Mouse (Mus musculus) urinary bladder, adult 18-20 months (tissue): ENCODE data around the gene Psmd14.

Experiments
- DNase-seq, 2 experiments: peaks; one replicate each; pipeline ENCODE4 v3.0.0; 2022; ENCODE audit warnings: low spot score in 2 of 2, mixed read lengths in 2 of 2

The Psmd14 gene

GRCm38 (mm10) chr2:61711108-61712040 lies at the start of gene Psmd14:
Gene Psmd14, plus strand, starts transcription at chr2:61711694.
- peak; percentile 64 to 83 for DNase-seq

- no peak for DNase-seq
Measured at GRCm38 (mm10) chr2:61662833-61663232, 48.7 kb upstream of the Psmd14 start.

DNA sequence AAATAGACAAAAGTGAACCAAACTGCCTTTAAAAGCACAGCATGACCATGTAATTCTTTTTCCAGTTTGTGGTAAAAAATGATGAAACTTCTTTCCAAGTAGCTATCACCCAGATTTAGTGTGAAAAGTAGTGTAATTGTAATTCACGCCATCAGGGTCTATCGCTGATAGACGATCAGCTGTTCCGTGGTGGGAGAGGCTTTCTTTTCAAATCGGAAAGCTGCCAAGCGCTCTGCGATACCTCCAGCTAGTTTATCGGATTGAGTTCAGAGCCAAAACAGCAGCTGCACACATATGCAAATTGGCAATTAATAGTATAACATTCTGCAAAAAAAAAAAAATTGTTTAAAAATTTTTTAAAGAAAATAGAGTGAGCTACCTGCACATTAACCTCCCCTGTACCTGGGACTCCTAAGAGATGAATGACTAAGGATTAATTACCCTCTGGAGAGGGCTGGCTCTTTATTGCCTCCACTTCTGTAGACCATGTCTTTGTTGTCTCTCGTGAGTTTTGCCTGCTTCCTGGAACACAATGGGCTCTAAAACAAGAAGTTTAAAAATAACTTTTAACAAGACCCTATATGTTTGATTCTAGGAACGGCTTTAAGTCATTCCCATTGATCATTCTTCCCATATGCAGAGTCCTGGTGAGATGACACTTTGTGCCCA lies 47.8 kb upstream of the Psmd14 start:
- no peak for DNase-seq

- no peak for DNase-seq
Measured at GRCm38 (mm10) chr2:61667420-61667819, 44.1 kb upstream of the Psmd14 start.

DNA sequence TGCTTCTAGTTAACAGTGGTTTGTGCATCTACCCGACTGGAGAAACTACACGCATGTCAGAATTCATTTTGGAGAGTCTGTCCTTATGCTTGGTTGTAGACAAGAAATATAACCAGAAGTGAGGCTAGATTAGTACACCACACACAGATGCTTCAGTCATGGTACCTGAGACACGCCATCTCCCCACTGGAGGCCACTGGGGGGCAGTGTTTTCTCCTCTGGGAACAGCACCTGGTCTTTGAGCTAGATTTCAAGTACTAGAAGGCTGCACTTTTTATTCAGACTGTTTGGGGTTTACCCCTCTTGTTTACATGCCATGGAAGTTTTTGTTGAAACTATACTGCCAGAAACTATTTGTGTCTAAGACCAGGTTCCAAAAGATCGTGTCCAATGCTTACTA lies 43.2 kb upstream of the Psmd14 start:
- DNase-seq = peak in 1 of 2 experiments; percentile 37

- no peak for DNase-seq
Measured at GRCm38 (mm10) chr2:61674555-61674954, 36.9 kb upstream of the Psmd14 start.

- DNase-seq = no peak
Measured at GRCm38 (mm10) chr2:61681572-61681971, 29.9 kb upstream of the Psmd14 start.

DNA sequence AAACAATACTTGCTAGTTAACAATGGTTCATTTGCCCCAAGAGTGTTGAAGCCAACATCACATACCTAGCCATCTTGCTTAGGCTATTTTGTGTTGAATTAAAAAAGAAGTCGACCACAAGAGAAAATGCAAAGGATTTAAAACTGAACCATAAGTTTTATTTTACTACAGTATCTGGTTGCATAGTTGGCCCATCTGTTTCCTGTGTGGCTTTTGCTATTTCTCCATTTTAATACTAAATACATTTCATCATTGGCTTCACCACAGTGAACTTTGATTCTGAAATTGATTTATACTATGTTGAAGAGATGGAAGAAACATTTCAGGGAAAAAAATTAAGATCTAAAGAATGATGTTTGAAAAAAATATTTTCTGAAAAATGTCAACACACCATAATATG lies 25.0 kb upstream of the Psmd14 start:
- DNase-seq = no peak

DNA sequence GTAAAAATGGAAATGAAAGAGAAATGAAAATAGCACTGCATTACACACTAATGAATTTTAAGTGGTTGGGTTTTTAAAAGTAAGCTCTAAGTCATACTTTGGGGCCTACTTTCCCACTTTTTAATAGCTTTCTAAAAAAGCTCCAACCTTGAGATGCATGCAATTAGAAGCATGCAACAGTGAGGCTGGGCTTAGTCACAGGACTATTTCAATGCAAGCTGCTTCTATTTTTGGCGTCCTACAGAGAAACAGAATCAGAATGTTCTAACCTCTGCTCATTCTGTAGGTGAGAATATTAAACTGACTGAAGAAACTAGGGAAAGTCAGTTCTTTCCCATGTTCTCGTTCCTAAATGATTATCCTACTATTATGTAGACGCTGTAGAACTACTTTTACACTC lies 22.4 kb upstream of the Psmd14 start:
- no peak for DNase-seq

GRCm38 (mm10) chr2:61709570-61709969 lies 1.9 kb upstream of the Psmd14 start:
- DNase-seq = no peak

DNA sequence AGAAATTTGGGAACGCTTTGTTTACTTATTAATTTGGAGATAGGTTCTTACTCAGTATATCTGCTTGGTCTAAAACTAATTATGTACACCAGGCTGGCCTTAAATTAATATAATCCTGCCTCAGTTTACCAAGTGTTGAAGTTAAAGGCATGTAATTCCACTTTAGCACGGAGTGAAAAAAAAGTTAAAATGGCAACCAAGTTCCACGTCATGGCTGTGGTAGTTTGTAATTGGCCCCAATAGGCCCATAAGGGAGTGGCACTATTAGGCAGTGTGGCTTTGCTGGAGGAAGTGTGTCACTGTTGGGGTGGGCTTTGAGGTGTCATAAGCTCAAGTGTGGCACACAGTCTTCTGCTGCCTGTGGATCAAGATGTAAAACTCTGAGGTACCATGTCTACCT lies 1.0 kb downstream of the Psmd14 start:
- no peak for DNase-seq

DNA sequence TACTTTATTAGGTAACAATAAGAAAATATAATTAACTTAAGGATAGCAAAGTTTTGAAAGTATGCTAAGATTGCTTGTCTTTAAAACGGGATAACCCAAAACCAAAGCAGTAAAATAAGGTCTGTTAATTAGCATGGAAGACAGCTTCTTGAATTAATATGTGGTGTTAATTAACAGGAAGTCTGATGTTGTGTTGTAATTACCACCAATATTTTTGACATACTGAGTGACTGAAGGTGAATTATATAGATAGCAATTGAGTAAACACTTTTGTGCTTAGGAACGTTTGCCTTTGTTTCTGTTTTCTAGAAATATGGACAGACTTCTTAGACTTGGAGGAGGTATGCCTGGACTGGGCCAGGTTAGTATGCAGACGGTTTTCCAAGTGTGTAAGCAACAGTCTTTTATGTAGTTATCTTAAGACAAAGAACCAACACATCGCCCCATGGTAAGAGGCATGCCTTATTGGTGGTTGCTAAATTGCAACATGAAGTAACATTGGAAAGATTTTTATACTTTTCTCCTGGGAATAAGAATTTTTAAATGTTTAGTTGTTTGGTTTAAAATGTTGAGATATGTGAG lies 11.0 kb downstream of the Psmd14 start:
- DNase-seq = no peak

DNA sequence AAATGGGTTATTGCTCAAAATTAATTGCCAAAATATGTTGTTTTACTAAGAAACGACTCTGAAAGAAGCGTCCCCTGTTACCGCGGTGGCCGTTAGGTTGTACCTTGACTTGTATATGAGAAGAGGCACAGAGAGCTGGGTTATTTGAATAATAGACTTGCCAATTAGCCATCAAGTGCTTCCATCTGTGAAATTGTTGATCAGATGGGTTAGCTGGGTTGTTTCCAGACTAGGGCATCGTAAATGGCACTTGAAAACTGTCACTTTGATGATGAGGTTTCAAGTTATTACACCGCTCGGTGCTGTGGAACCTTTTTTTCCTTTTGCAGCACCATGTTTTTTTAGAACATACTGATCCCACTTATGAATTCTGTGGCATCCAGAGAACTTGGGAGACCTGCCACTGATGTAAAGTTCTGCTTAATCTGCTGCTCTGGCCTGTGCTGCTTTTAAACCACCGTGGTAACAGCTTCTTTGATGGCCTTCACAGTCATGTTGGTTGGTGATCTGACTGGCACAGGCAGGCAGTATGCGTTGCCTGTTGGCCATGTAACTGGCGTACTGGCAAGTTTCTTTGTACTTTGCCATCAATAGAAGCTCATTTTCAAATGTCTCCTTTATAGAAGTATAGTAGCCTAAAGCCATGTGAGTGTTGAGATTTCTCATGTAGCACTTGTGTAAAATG lies 21.4 kb downstream of the Psmd14 start:
- DNase-seq = no peak

DNA sequence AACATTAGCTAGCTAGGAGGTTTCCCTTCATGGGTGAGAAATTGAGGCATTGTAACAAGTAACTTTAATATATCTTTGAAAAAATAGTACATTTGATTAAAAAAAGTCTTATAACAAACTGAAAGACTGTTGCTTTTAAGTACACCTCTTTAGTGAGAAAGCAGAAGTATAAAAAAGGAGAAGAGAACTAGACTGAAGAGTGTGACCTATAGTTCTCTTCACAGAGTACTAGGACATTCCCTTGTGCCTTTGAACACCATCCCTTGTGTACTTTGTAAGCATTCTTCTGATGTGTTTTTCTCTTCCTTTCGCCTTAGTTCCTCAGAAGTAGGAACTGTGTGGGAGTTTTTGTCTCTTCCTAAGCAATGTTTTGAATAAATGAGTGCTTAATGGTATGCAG lies 22.7 kb downstream of the Psmd14 start:
- DNase-seq = no peak

DNA sequence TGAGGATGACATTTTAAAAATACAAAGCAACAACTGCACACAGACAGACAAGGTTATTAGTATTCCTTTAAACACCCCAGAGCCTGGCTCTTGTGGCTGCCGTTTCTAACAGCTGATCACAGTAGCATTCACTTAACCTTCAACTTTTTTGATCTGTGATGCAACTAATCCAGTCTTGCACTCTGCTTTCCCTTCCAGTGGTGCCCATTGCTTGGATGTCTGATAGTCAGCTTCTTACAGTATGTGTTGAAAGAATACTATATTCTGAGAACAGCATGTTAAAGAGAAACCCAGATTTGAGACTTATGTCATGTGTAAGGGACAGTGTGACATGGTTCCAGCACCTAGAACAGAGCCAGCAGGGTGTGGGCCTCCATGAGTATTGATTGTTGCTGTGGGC lies 34.6 kb downstream of the Psmd14 start:
- DNase-seq = no peak

DNA sequence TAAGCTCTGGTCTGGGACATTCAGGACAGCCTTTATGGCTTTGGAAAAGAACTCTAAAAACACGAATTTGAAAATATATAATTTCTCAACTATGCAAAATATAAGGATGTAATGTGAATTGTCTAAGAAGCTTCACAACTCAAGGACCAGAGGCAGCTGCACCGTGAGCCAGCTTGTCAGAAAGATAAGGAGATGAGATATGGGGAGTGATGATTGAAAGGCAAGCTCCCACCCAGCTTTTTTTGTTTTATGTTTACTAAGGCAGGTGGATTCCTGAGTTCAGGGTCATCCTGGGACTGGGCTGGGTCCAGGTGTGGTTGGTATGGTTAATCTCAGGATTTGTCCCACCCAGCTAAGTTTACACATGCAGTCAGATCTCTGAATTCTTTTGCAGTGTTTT lies 35.1 kb downstream of the Psmd14 start:
- no peak for DNase-seq

- DNase-seq = no peak
Measured at GRCm38 (mm10) chr2:61747411-61747810, 35.9 kb downstream of the Psmd14 start.

- no peak for DNase-seq
Measured at GRCm38 (mm10) chr2:61750702-61751101, 39.2 kb downstream of the Psmd14 start.

- no peak for DNase-seq
Measured at GRCm38 (mm10) chr2:61751286-61751685, 39.8 kb downstream of the Psmd14 start.

DNA sequence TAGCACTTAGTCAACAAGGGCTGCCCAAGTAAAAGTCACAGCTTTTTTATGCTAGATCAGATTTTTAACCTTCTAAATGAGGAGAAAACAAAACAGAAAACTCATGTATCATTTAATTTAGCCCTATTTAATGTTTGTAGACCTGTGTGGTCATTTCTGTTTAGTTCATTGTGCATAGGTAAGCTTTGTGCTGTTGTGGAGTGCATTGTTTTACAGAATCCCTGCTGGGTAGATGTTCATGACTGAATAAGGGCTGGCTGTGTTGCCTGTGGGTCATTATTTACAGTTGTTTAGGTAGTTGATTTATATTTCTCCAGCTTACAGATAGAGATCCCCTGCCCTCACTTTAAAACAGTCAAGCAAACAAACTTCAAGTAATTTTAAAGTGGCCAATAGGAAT lies 40.9 kb downstream of the Psmd14 start:
- DNase-seq = no peak

DNA sequence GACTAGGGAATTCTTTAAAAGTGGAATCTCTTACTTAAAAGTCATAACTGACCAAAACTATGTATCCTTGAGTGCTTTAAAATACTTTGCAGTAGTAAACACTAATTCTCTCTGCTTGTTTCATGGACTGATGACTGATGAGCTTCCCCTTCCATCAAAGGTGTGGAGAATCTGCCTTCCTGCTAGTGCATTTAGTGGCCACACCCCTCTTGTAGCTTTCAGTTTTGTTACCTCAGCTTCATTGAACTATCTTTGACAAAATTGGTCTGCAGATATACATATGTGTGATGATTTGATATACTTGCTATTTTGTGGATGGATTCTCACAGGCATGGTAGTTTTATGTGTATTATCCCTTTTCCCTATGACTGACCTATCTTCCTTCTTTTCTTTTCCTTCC lies 43.5 kb downstream of the Psmd14 start:
- DNase-seq = no peak

- DNase-seq = no peak
Measured at GRCm38 (mm10) chr2:61759234-61759855, 47.9 kb downstream of the Psmd14 start.
